Mouse (Mus musculus): Measurements from ENCODE around the gene Trim7. TPM values are rescaled to one million over a fixed set of nuclear protein-coding genes. Genes with fewer than 3 reads are reported as not detected.
A peak's percentile ranks its signal among the peaks of the same experiment; 100 is the strongest.
"Not testable (repeated sequence)": the region's sequence is repeated elsewhere in the genome, so short reads cannot be mapped to it uniquely, and the experiment has no call there.

Trim7 gene
- polyA plus RNA-seq, 2 experiments from 2014 or later = 0.52 to 1.1 TPM

GRCm38 (mm10) chr11:48803988-48804387, 22.0 kb upstream of the Trim7 start:
- ATAC-seq = no peak

- no peak for ATAC-seq
Measured at GRCm38 (mm10) chr11:48804922-48805321, 21.0 kb upstream of the Trim7 start.

- no peak for ATAC-seq
Measured at GRCm38 (mm10) chr11:48806856-48807562, 18.9 kb upstream of the Trim7 start.

- ATAC-seq = no peak
Measured at GRCm38 (mm10) chr11:48807563-48808303, 18.2 kb upstream of the Trim7 start.

GRCm38 (mm10) chr11:48808304-48808646, 17.7 kb upstream of the Trim7 start:
- ATAC-seq = no peak

GRCm38 (mm10) chr11:48808737-48809433, 17.1 kb upstream of the Trim7 start:
- ATAC-seq = no peak

- ATAC-seq = no peak
Measured at GRCm38 (mm10) chr11:48809434-48809830, 16.5 kb upstream of the Trim7 start.

GRCm38 (mm10) chr11:48810142-48810541, 15.8 kb upstream of the Trim7 start:
- no peak for ATAC-seq

- ATAC-seq = no peak
Measured at GRCm38 (mm10) chr11:48813782-48814181, 12.2 kb upstream of the Trim7 start.

- no peak for ATAC-seq
Measured at GRCm38 (mm10) chr11:48815851-48816250, 10.1 kb upstream of the Trim7 start.

- ATAC-seq = no peak
Measured at GRCm38 (mm10) chr11:48816281-48816781, 9.6 kb upstream of the Trim7 start.

GRCm38 (mm10) chr11:48816800-48817665, 8.9 kb upstream of the Trim7 start, which contains the start of gene Trim41:
Gene Trim41, minus strand, starts transcription at chr11:48817353.
- peak; percentile 86 for ATAC-seq

GRCm38 (mm10) chr11:48817794-48818193, 8.1 kb upstream of the Trim7 start:
- no peak for ATAC-seq

- peak; percentile 20 for ATAC-seq
Measured at GRCm38 (mm10) chr11:48818346-48818745, 7.6 kb upstream of the Trim7 start.

- ATAC-seq = no peak
Measured at GRCm38 (mm10) chr11:48819614-48820307, 6.2 kb upstream of the Trim7 start.

- ATAC-seq = no peak
Measured at GRCm38 (mm10) chr11:48820308-48820674, 5.6 kb upstream of the Trim7 start.

GRCm38 (mm10) chr11:48821299-48821698, 4.6 kb upstream of the Trim7 start:
- not testable (repeated sequence) for ATAC-seq

GRCm38 (mm10) chr11:48822768-48823512, 3.0 kb upstream of the Trim7 start:
- no peak for ATAC-seq

- ATAC-seq = peak; percentile 73
Measured at GRCm38 (mm10) chr11:48823536-48823972, 2.4 kb upstream of the Trim7 start.

GRCm38 (mm10) chr11:48824311-48824830, 1.6 kb upstream of the Trim7 start:
- ATAC-seq = no peak

- no peak for ATAC-seq
Measured at GRCm38 (mm10) chr11:48826752-48827096, 784 bp downstream of the Trim7 start.
